Mouse (Mus musculus) adrenal gland, adult 8-10 months (tissue): ENCODE data around the gene Gm16513. TPM values are rescaled to one million over a fixed set of nuclear protein-coding genes. Genes with fewer than 3 reads are reported as not detected.
"Not testable (repeated sequence)": the region's sequence is repeated elsewhere in the genome, so short reads cannot be mapped to it uniquely, and the experiment has no call there.

Experiments used
- DNase-seq: peaks from one replicate; pipeline ENCODE4 v3.0.0; 2022
- total RNA-seq, 4 experiments: library from RNA; stranded (reverse); gene quantifications; 2 replicates each; pipeline ENCODE4 v1.2.4; 2022

Gm16513 gene
- total RNA-seq: not detected

GRCm38 (mm10) chr5:95182324-95182723, at the start of gene Gm16513:
Gm16513 (plus strand) TSS chr5:95182624.
- DNase-seq: not testable (repeated sequence)

Other genes with a start within 250 kb of the Gm16513 start
- gene Gm6367, start 194.0 kb upstream of the Gm16513 start, total RNA-seq: not detected
- not detected for gene Gm7942, start 75.7 kb upstream of the Gm16513 start, total RNA-seq
- not detected for gene Gm10424, start 90.1 kb downstream of the Gm16513 start, total RNA-seq
- gene Gm3259, start 123.3 kb downstream of the Gm16513 start, total RNA-seq: not detected